Mouse (Mus musculus) WW6 (cell line): ENCODE measurements around the gene Cyp2d40.
"Not testable (repeated sequence)": the region's sequence is repeated elsewhere in the genome, so short reads cannot be mapped to it uniquely, and the experiment has no call there.

Experiments
- DNase-seq: peaks from one replicate; pipeline ENCODE4 v3.0.0-alpha.2; 2013; ENCODE audit warnings: low read depth, low spot score

The Cyp2d40 gene

GRCm38 (mm10) chr15:82763631-82764420, at the start of gene Cyp2d40:
TSS of gene Cyp2d40 (minus strand) at chr15:82764183.
- no peak for DNase-seq

- no peak for DNase-seq
Measured at GRCm38 (mm10) chr15:82810556-82810955, 46.6 kb upstream of the Cyp2d40 start.

GRCm38 (mm10) chr15:82809511-82809910, 45.5 kb upstream of the Cyp2d40 start:
- DNase-seq, result peak; percentile 7

- DNase-seq, result no peak
Measured at GRCm38 (mm10) chr15:82806969-82807763, 43.2 kb upstream of the Cyp2d40 start.

- peak; percentile 40 for DNase-seq
Measured at GRCm38 (mm10) chr15:82804708-82805639, 41.0 kb upstream of the Cyp2d40 start.

GRCm38 (mm10) chr15:82795936-82796440, 32.0 kb upstream of the Cyp2d40 start:
- no peak for DNase-seq

GRCm38 (mm10) chr15:82794277-82794676, 30.3 kb upstream of the Cyp2d40 start, which contains the start of gene Cyp2d26:
TSS of gene Cyp2d26 (minus strand) at chr15:82794294.
- no peak for DNase-seq

- no peak for DNase-seq
Measured at GRCm38 (mm10) chr15:82793868-82794267, 29.9 kb upstream of the Cyp2d40 start.

- no peak for DNase-seq
Measured at GRCm38 (mm10) chr15:82793454-82793853, 29.5 kb upstream of the Cyp2d40 start.

- no peak for DNase-seq
Measured at GRCm38 (mm10) chr15:82792566-82792965, 28.6 kb upstream of the Cyp2d40 start.

GRCm38 (mm10) chr15:82784581-82784980, 20.6 kb upstream of the Cyp2d40 start:
- no peak for DNase-seq

GRCm38 (mm10) chr15:82783800-82784199, 19.8 kb upstream of the Cyp2d40 start:
- no peak for DNase-seq

- not testable (repeated sequence) for DNase-seq
Measured at GRCm38 (mm10) chr15:82777856-82778255, 13.9 kb upstream of the Cyp2d40 start.

GRCm38 (mm10) chr15:82765943-82766342, 2.0 kb upstream of the Cyp2d40 start:
- no peak for DNase-seq

- no peak for DNase-seq
Measured at GRCm38 (mm10) chr15:82764881-82765280, 898 bp upstream of the Cyp2d40 start.

- DNase-seq, result no peak
Measured at GRCm38 (mm10) chr15:82748141-82748540, 15.8 kb downstream of the Cyp2d40 start.

- DNase-seq, result no peak
Measured at GRCm38 (mm10) chr15:82747516-82747915, 16.5 kb downstream of the Cyp2d40 start.

GRCm38 (mm10) chr15:82733331-82733925, 30.6 kb downstream of the Cyp2d40 start:
- not testable (repeated sequence) for DNase-seq
